8 mouse cellular contexts compared by ENCODE assay signal in the genomic region with DNA sequence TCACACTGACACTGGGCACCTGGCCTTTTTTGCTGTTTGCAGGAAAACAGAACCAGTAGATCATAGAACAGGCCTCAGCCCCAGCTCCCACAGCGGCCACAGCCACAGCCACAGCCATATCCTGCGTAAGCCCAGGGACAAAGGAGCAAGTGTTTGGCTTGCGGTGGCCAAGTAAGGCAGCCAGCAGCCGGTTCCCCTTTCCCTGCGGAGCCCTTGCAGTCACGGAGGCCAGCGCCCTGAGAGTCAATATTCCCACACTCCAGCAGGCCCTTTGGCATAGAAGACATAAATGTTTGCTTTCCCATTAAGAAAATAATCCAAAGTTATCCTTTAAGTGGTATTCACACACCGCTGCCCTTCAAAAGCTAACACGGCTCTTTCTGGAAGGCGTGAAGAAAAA.
DNase-seq lines count a peak whose midpoint lies in the region; TF ChIP-seq lines count a peak whose summit lies in the region.

No protein-coding gene starts in this region.

- TF ChIP-seq CTCF in lung, adult 2 months (IDR thresholded peaks at IDR 0.05; ENCODE audit: insufficient read depth, low read length), result no peak

- 47% methylated on average over 10 of the region's 10 CpGs for WGBS in lung, adult 2 months

- intact Hi-C loops in heart, postnatal 14 days (cut with DNase I), result no loop called here

- H3K4me3 ChIP-seq in lung, adult 2 months (replicated peaks; ENCODE audit: extremely low read depth, low read depth, low read length), result no peak overlapping the region

- DNase-seq in adrenal gland, postnatal 10 days, result peak; percentile 71
- DNase-seq in adrenal gland, adult 2 months, result no peak
- peak; percentile 60 for DNase-seq in Muller cell, postnatal 12 days (ENCODE audit: inconsistent ontology term)
- peak; percentile 41 to 53 for DNase-seq in heart, postnatal 14 days
- DNase-seq in lung, adult 2 months, result peak; percentile 64
- DNase-seq in ovary, adult 18-20 months (ENCODE audit: low spot score), result no peak
- DNase-seq in ovary, postnatal 36 days (ENCODE audit: low spot score), result no peak
- DNase-seq in testis, postnatal 14 days (ENCODE audit: low spot score), result no peak

- no peak for TF ChIP-seq POLR2A in lung, adult 2 months (IDR thresholded peaks at IDR 0.05; ENCODE audit: borderline replicate concordance, extremely low read depth, low read depth, low read length)

- H3K4me1 ChIP-seq in lung, adult 2 months (ENCODE audit: control insufficient read depth, insufficient read depth, low read length), result peaks cover 11% of the 10 kb centered on the region

Comparison
In these comparisons a context has a peak if more than half of its experiments do, and no peak if none do; other contexts are left out.
1. DNase-seq: peak in adrenal gland, postnatal 10 days (single experiment), Muller cell, postnatal 12 days (single experiment), heart, postnatal 14 days (2 of 2) and lung, adult 2 months (single experiment); none in adrenal gland, adult 2 months (single experiment), ovary, adult 18-20 months (single experiment), ovary, postnatal 36 days (single experiment) and testis, postnatal 14 days (single experiment).